Mouse (Mus musculus) ES-E14 (cell line): Measurements from ENCODE around the gene Lin7a. TPM values are rescaled to one million over a fixed set of nuclear protein-coding genes. Genes with fewer than 3 reads are reported as not detected.

Experiments used
- DNase-seq: peaks from one replicate; pipeline ENCODE4 v3.0.0-alpha.2; 2013; ENCODE audit warnings: low read depth, low spot score
- H3K27ac ChIP-seq: 2 replicates; pipeline ENCODE4 v1.5.1; 2012; ENCODE audit warnings: low read depth, mild to moderate bottlenecking, low read length, moderate library complexity, mixed read lengths; ENCODE audit not compliant: poor library complexity, insufficient read depth, severe bottlenecking
- H3K36me3 ChIP-seq: 2 replicates; pipeline ENCODE4 v1.6.1; 2012; ENCODE audit warnings: mild to moderate bottlenecking, low read length, moderate library complexity, mixed read lengths; ENCODE audit not compliant: control insufficient read depth, poor library complexity, insufficient read depth, severe bottlenecking
- H3K4me1 ChIP-seq, 2 experiments: fragments of 150-350 bp in 1 of 2; sonication (generic) in 1 of 2; 2 replicates each; pipeline ENCODE4 v1.6.1; 2012; ENCODE audit warnings: low read length in 2 of 2, mild to moderate bottlenecking in 1 of 2, mixed read lengths in 1 of 2; ENCODE audit not compliant: control insufficient read depth in 2 of 2, insufficient read depth in 2 of 2, poor library complexity in 1 of 2
- H3K4me3 ChIP-seq, 2 experiments: fragments of 150-350 bp in 1 of 2; sonication (generic) in 1 of 2; 2 replicates each; pipeline ENCODE4 v1.5.1; 2012; ENCODE audit warnings: low read length in 2 of 2, low read depth in 1 of 2, mild to moderate bottlenecking in 1 of 2, mixed read lengths in 1 of 2; ENCODE audit not compliant: insufficient read depth in 1 of 2, poor library complexity in 1 of 2, severe bottlenecking in 1 of 2
- H3K9ac ChIP-seq: 2 replicates; pipeline ENCODE4 v1.6.1; 2012; ENCODE audit warnings: low read depth, mild to moderate bottlenecking, low read length, mixed read lengths; ENCODE audit not compliant: poor library complexity, insufficient read depth, severe bottlenecking
- H3K9me3 ChIP-seq: fragments of 150-350 bp; sonication (generic); 2 replicates; pipeline ENCODE4 v1.6.1; 2012; ENCODE audit warnings: low read depth, mild to moderate bottlenecking, low read length; ENCODE audit not compliant: control insufficient read depth, insufficient read depth
- CHD2 ChIP-seq: IDR thresholded peaks from 2 replicates; pipeline ENCODE4 v1.6.1; 2014; ENCODE audit warnings: mild to moderate bottlenecking, low read depth, low read length, inconsistent platforms
- HCFC1 ChIP-seq: IDR thresholded peaks from 2 replicates; pipeline ENCODE4 v1.6.1; 2012; ENCODE audit warnings: low read length, inconsistent platforms, borderline replicate concordance; ENCODE audit not compliant: insufficient read depth
- MAFK ChIP-seq: IDR thresholded peaks from 2 replicates; pipeline ENCODE4 v1.6.1; 2014; ENCODE audit warnings: mild to moderate bottlenecking, low read depth, low read length, inconsistent platforms; ENCODE audit not compliant: insufficient read depth
- ZC3H11A ChIP-seq: IDR thresholded peaks from 2 replicates; pipeline ENCODE4 v1.6.1; 2012; ENCODE audit warnings: low read depth, mild to moderate bottlenecking, inconsistent platforms, low read length, borderline replicate concordance
- ZNF384 ChIP-seq: IDR thresholded peaks from 2 replicates; pipeline ENCODE4 v1.6.1; 2012; ENCODE audit warnings: low read depth, low read length, inconsistent platforms
- in situ Hi-C, 2 experiments: fragments of 600-800 bp; cut with MboI; formaldehyde crosslinking; loops; one replicate each; pipeline ENCODE4 v1.15.1; 2025; ENCODE audit warnings: low sequenced_read_pairs in 2 of 2, inconsistent platforms in 1 of 2; ENCODE audit not compliant: unreplicated experiment in 2 of 2
- total RNA-seq: library from RNA; depleted of rRNA; stranded (reverse); fragments of 300-350 nt; gene quantifications from 2 replicates; pipeline ENCODE4 v1.2.3, GENCODE M21; 2012

The Lin7a gene
- total RNA-seq, 1 experiment: 0.09 TPM

GRCm38 (mm10) chr10:107237736-107238135 lies 33.8 kb upstream of the Lin7a start:
- Histone ChIP-seq H3K4me3 (no peak overlapping the region), H3K4me1 (no peaks in the 10 kb centered on the region), H3K36me3 (no peaks in the 10 kb centered on the region), H3K27ac (no peak overlapping the region), H3K9me3 (no peaks in the 10 kb centered on the region), H3K9ac (no peak overlapping the region)
- in situ Hi-C loops: no loop called here
- no peak for DNase-seq
- TF ChIP-seq ZNF384: no peak
- no peak for TF ChIP-seq ZC3H11A

GRCm38 (mm10) chr10:107238151-107238860 lies 33.2 kb upstream of the Lin7a start:
- Histone ChIP-seq H3K36me3 (no peaks in the 10 kb centered on the region), H3K4me1 (no peaks in the 10 kb centered on the region), H3K9ac (no peak overlapping the region), H3K9me3 (no peaks in the 10 kb centered on the region), H3K4me3 (no peak overlapping the region), H3K27ac (no peak overlapping the region)
- DNase-seq: no peak
- in situ Hi-C loops: no loop called here
- TF ChIP-seq HCFC1 (no peak), MAFK (no peak), ZNF384 (no peak), ZC3H11A (no peak), CHD2 (no peak)

GRCm38 (mm10) chr10:107238861-107239435 lies 32.5 kb upstream of the Lin7a start:
- H3K27ac ChIP-seq: no peak overlapping the region
- H3K4me3 ChIP-seq: no peak overlapping the region
- H3K9me3 ChIP-seq: no peaks in the 10 kb centered on the region
- in situ Hi-C loops: no loop called here
- no peak for TF ChIP-seq CHD2
- no peak for TF ChIP-seq ZC3H11A
- no peak for TF ChIP-seq MAFK
- no peak for TF ChIP-seq HCFC1
- TF ChIP-seq ZNF384: no peak
- H3K4me1 ChIP-seq: no peaks in the 10 kb centered on the region
- DNase-seq: no peak
- H3K36me3 ChIP-seq: no peaks in the 10 kb centered on the region
- no peak overlapping the region for H3K9ac ChIP-seq

GRCm38 (mm10) chr10:107239651-107240330 lies 31.7 kb upstream of the Lin7a start:
- H3K27ac ChIP-seq: no peak overlapping the region
- H3K4me1 ChIP-seq: no peaks in the 10 kb centered on the region
- in situ Hi-C loops: no loop called here
- no peaks in the 10 kb centered on the region for H3K9me3 ChIP-seq
- no peak for TF ChIP-seq ZNF384
- TF ChIP-seq MAFK: no peak
- no peak for TF ChIP-seq HCFC1
- no peak for TF ChIP-seq ZC3H11A
- TF ChIP-seq CHD2: no peak
- H3K36me3 ChIP-seq: no peaks in the 10 kb centered on the region
- no peak overlapping the region for H3K4me3 ChIP-seq
- H3K9ac ChIP-seq: no peak overlapping the region
- DNase-seq: no peak
